Mouse (Mus musculus) myocyte (in vitro differentiated cells): ENCODE measurements at regions not wholly inside any gene's neighbourhood (a gene's known extent, or its start where the extent isn't known, plus 50 kb on each side); places are given as distances from the start of the nearest gene placed in this dataset.

ENCODE experiments used
- H3K27me3 ChIP-seq: one replicate; pipeline ENCODE4 v1.6.1; 2011; ENCODE audit not compliant: control insufficient read depth, insufficient read depth, insufficient read length
- H3K36me3 ChIP-seq: one replicate; pipeline ENCODE4 v1.6.1; 2011; ENCODE audit not compliant: control insufficient read depth, insufficient read depth
- H3K4me2 ChIP-seq: one replicate; pipeline ENCODE4 v1.6.1; 2011; ENCODE audit warnings: low read depth, control low read depth
- H3K4me3 ChIP-seq: one replicate; pipeline ENCODE4 v1.5.1; 2011; ENCODE audit warnings: mild to moderate bottlenecking, control low read depth, moderate library complexity
- H3K79me2 ChIP-seq: one replicate; pipeline ENCODE4 v1.6.1; 2011; ENCODE audit not compliant: control insufficient read depth, insufficient read depth
- H3ac ChIP-seq: one replicate; pipeline ENCODE4 v1.6.1; 2011; ENCODE audit not compliant: control insufficient read depth, insufficient read length
- CEBPB ChIP-seq: IDR thresholded peaks from 2 replicates; pipeline ENCODE4 v1.6.1; 2011; ENCODE audit warnings: mild to moderate bottlenecking, moderate library complexity; ENCODE audit not compliant: poor library complexity, insufficient read depth, severe bottlenecking
- E2F4 ChIP-seq: IDR thresholded peaks from one replicate; pipeline ENCODE4 v1.6.1; 2011; ENCODE audit warnings: mild to moderate bottlenecking, control low read depth, moderate library complexity; ENCODE audit not compliant: insufficient read depth
- MAX ChIP-seq: IDR thresholded peaks from one replicate; pipeline ENCODE4 v1.6.1; 2011; ENCODE audit warnings: low read depth, mild to moderate bottlenecking, control low read depth
- MYOD1 ChIP-seq, 3 experiments: IDR thresholded peaks; one replicate each; pipeline ENCODE4 v1.6.1; 2011; ENCODE audit warnings: control low read depth in 2 of 3, low read depth in 2 of 3, mild to moderate bottlenecking in 2 of 3, moderate library complexity in 1 of 3; ENCODE audit not compliant: insufficient read length in 2 of 3, control insufficient read depth in 1 of 3
- MYOG ChIP-seq, 3 experiments: IDR thresholded peaks; one replicate each; pipeline ENCODE4 v1.6.1; 2011; ENCODE audit warnings: control low read depth in 2 of 3, low read depth in 2 of 3, mild to moderate bottlenecking in 2 of 3; ENCODE audit not compliant: insufficient read length in 2 of 3, control insufficient read depth in 1 of 3, insufficient read depth in 1 of 3
- POLR2A ChIP-seq: IDR thresholded peaks from one replicate; pipeline ENCODE4 v1.6.1; 2011; ENCODE audit warnings: low read depth, mild to moderate bottlenecking, control low read depth, moderate library complexity; ENCODE audit not compliant: insufficient read length
- POLR2AphosphoS2 ChIP-seq: IDR thresholded peaks from one replicate; pipeline ENCODE4 v1.6.1; 2011; ENCODE audit warnings: low read depth, control low read depth; ENCODE audit not compliant: insufficient read length
- REST ChIP-seq: IDR thresholded peaks from one replicate; pipeline ENCODE4 v1.6.1; 2011; ENCODE audit warnings: mild to moderate bottlenecking, control low read depth, moderate library complexity; ENCODE audit not compliant: insufficient read depth, insufficient read length
- SRF ChIP-seq: IDR thresholded peaks from one replicate; pipeline ENCODE4 v1.6.1; 2011; ENCODE audit warnings: low read depth; ENCODE audit not compliant: control insufficient read depth, insufficient read length
- TCF12 ChIP-seq: IDR thresholded peaks from one replicate; pipeline ENCODE4 v1.6.1; 2011; ENCODE audit warnings: mild to moderate bottlenecking, control low read depth; ENCODE audit not compliant: poor library complexity, insufficient read depth, severe bottlenecking
- TCF3 ChIP-seq: IDR thresholded peaks from one replicate; pipeline ENCODE4 v1.6.1; 2011; ENCODE audit warnings: low read depth, control low read depth; ENCODE audit not compliant: insufficient read length
- USF1 ChIP-seq: IDR thresholded peaks from one replicate; pipeline ENCODE4 v1.6.1; 2011; ENCODE audit warnings: low read depth, mild to moderate bottlenecking, control low read depth, moderate library complexity

DNA sequence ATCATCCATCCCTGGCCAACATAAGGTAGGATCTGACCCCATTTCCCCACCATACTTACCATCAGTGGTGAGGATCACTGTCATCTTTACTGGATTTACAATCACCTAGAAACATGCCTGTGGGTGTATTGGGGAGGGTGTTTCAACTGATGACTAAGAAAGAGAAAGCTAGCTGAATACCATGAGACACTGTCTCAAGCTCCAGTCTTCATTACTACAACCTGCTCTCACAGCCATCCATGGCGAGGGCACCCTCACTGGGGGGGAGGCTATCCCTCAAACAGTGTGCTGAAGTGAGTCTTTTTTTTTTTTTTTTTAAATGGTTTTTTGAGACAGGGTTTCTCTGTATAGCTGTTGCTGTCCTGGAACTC, 154.9 kb downstream of the Qrsl1 start:
- TF ChIP-seq MYOD1 (IDR thresholded peaks at IDR 0.05; ENCODE audit: control insufficient read depth in 1 of 3, insufficient read length in 2 of 3, low read depth in 2 of 3) (no peak), USF1 (no peak), TCF12 (no peak), MYOG (IDR thresholded peaks at IDR 0.05; ENCODE audit: control insufficient read depth in 1 of 3, insufficient read depth in 1 of 3, insufficient read length in 2 of 3, low read depth in 2 of 3) (no peak), TCF3 (no peak), REST (no peak), POLR2A (no peak), MAX (no peak), E2F4 (no peak), CEBPB (no peak), SRF (no peak), POLR2AphosphoS2 (no peak)
- Histone ChIP-seq H3K36me3 (no peaks in the 10 kb centered on the region), H3K4me2 (no peak overlapping the region), H3K27me3 (no peaks in the 10 kb centered on the region), H3ac (no peak overlapping the region), H3K79me2 (no peaks in the 10 kb centered on the region), H3K4me3 (no peak overlapping the region)

DNA sequence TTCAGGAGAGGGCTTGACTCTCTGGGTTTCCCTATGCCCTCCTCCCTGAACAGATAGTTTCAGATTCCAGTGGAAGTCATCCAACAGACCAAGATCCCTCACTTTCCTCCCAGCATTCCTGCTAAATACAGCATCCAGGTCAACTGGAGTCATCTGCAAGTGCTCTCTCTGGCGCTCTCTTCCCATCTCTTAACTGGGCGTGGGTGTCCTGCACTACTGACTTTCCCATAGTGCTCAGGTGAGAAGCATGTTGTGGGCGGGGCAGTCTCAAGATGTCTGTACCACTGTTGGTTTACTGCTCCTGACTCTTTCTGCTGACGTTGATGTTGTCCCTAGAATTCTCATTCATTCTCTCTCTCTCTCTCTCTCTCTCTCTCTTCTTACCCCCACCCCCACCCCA, 154.0 kb downstream of the Qrsl1 start:
- H3K27me3 ChIP-seq: no peaks in the 10 kb centered on the region
- H3K79me2 ChIP-seq: no peaks in the 10 kb centered on the region
- TF ChIP-seq SRF (no peak), CEBPB (no peak), REST (no peak), USF1 (no peak), MAX (no peak), TCF12 (no peak), MYOG (IDR thresholded peaks at IDR 0.05; ENCODE audit: control insufficient read depth in 1 of 3, insufficient read depth in 1 of 3, insufficient read length in 2 of 3, low read depth in 2 of 3) (no peak), MYOD1 (IDR thresholded peaks at IDR 0.05; ENCODE audit: control insufficient read depth in 1 of 3, insufficient read length in 2 of 3, low read depth in 2 of 3) (no peak), E2F4 (no peak), TCF3 (no peak), POLR2A (no peak), POLR2AphosphoS2 (no peak)
- H3K4me2 ChIP-seq: no peak overlapping the region
- no peak overlapping the region for H3K4me3 ChIP-seq
- no peaks in the 10 kb centered on the region for H3K36me3 ChIP-seq
- no peak overlapping the region for H3ac ChIP-seq

DNA sequence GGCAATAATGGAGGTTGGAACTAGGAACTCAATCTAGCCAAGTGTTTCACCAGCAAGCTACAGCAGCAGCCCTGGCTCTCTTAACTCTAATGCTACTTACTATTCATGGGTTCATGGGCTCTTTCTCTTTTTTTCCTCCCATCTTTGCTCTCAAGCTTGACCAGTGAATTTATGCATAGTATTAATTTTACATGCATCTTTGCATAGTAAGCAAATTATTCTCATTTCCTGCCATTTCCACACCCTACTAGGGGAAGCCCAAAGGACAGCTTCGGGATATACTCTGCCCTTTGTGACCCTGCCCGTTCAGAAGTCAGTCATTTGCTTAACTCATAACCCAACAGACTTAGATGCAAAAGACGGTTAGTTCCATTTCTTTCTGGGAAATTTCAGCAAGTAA, 153.2 kb downstream of the Qrsl1 start:
- no peaks in the 10 kb centered on the region for H3K27me3 ChIP-seq
- TF ChIP-seq POLR2AphosphoS2 (no peak), MAX (no peak), USF1 (no peak), TCF12 (no peak), TCF3 (no peak), REST (no peak), SRF (no peak), MYOD1 (IDR thresholded peaks at IDR 0.05; ENCODE audit: control insufficient read depth in 1 of 3, insufficient read length in 2 of 3, low read depth in 2 of 3) (no peak), E2F4 (no peak), CEBPB (no peak), MYOG (IDR thresholded peaks at IDR 0.05; ENCODE audit: control insufficient read depth in 1 of 3, insufficient read depth in 1 of 3, insufficient read length in 2 of 3, low read depth in 2 of 3) (no peak), POLR2A (no peak)
- no peak overlapping the region for H3K4me3 ChIP-seq
- no peaks in the 10 kb centered on the region for H3K36me3 ChIP-seq
- H3K4me2 ChIP-seq: no peak overlapping the region
- H3K79me2 ChIP-seq: no peaks in the 10 kb centered on the region
- H3ac ChIP-seq: no peak overlapping the region

DNA sequence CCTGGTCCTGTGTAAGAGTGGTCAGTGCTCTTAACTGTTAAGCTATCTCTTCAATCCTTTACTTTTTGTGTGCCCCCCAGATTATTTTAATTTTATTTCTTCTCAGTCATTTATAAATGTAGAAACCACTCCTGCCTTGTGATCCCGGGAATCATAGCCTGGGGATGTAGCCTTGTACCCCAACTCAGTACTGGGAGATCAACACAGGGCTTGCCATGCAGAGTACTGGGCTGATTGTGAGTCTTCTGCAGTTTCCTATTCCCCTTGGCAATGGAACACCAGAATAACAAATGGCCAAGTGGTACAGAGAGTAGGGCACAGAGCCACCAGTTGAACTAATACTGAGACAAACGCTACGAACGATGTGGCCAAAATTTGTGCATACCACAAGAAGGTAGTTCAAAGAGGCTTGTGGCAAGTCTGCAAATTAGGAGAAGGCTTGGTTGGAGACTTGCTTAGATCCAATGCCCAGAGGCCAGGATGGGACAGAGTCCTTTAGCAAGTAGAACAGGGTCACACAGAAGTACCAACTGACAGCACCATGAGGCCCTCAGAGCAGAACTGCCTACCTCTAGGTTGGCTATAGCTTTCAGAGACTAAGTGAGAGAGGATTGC, 151.9 kb downstream of the Qrsl1 start:
- TF ChIP-seq TCF3: no peak

DNA sequence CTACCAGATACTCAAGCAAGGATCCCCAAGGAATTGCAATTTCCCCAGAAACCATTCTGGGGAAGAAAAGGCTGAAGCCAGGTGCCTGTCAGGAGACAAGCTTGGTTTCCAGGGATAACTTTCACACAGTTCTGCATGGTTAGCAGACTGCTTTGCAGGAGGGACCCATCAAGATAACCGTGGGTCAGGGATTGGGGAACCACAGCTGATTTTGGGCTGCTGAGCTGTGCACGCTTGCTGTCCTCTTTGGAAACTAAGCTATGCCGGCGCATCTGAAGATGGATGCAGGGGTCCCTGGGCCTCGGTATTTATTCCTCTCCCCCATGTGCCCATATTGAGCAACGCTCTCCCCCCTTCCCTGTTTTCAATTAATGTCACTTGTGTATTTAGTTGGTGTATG, 151.1 kb downstream of the Qrsl1 start:
- H3ac ChIP-seq: no peak overlapping the region
- no peak overlapping the region for H3K4me2 ChIP-seq
- no peaks in the 10 kb centered on the region for H3K79me2 ChIP-seq
- H3K27me3 ChIP-seq: no peaks in the 10 kb centered on the region
- TF ChIP-seq MYOG (IDR thresholded peaks at IDR 0.05; ENCODE audit: control insufficient read depth in 1 of 3, insufficient read depth in 1 of 3, insufficient read length in 2 of 3, low read depth in 2 of 3) (no peak), TCF12 (no peak), TCF3 (no peak), USF1 (no peak), MAX (no peak), SRF (no peak), POLR2A (no peak), CEBPB (no peak), E2F4 (no peak), MYOD1 (IDR thresholded peaks at IDR 0.05; ENCODE audit: control insufficient read depth in 1 of 3, insufficient read length in 2 of 3, low read depth in 2 of 3) (no peak), REST (no peak), POLR2AphosphoS2 (no peak)
- no peaks in the 10 kb centered on the region for H3K36me3 ChIP-seq
- H3K4me3 ChIP-seq: no peak overlapping the region

More for the DNA sequence above, 151.9 kb downstream of the Qrsl1 start:
- no peaks in the 10 kb centered on the region for H3K79me2 ChIP-seq
- H3K36me3 ChIP-seq: no peaks in the 10 kb centered on the region
- no peak overlapping the region for H3K4me2 ChIP-seq
- H3K27me3 ChIP-seq: no peaks in the 10 kb centered on the region
- H3ac ChIP-seq: no peak overlapping the region
- no peak overlapping the region for H3K4me3 ChIP-seq
